Mouse (Mus musculus): ENCODE measurements around the gene Gm16181. TPM values are rescaled to one million over a fixed set of nuclear protein-coding genes. Genes with fewer than 3 reads are reported as not detected.

Gm16181 gene
- total and polyA plus RNA-seq, 2 experiments from 2014 or later, result not detected

GRCm38 (mm10) chr17:35218516-35219193 lies 2.0 kb upstream of the Gm16181 start:
- Histone ChIP-seq H3K4me2 (ENCODE audit: low read depth) (no peak overlapping the region), H3K9me3 (ENCODE audit: low read length) (no peaks in the 10 kb centered on the region), H3K4me1 (ENCODE audit: insufficient read depth) (no peaks in the 10 kb centered on the region), H3K27ac (ENCODE audit: low read depth, low read length) (no peak overlapping the region), H3K27me3 (ENCODE audit: insufficient read depth, low read length) (no peaks in the 10 kb centered on the region), H3K4me3 (ENCODE audit: low read depth, low read length) (no peak overlapping the region), H3K9ac (no peak overlapping the region), H3K36me3 (ENCODE audit: insufficient read depth) (peaks cover 19% of the 10 kb centered on the region)
- DNase-seq, result no peak
- no peak for ATAC-seq
- TF ChIP-seq CTCF (IDR thresholded peaks at IDR 0.05; ENCODE audit: low read depth), result no peak
- 82% methylated on average over 18 of the region's 18 CpGs for WGBS

- Histone ChIP-seq H3K36me3 (ENCODE audit: insufficient read depth) (peaks cover 19% of the 10 kb centered on the region), H3K27ac (ENCODE audit: low read depth, low read length) (no peak overlapping the region), H3K4me2 (ENCODE audit: low read depth) (no peak overlapping the region), H3K27me3 (ENCODE audit: insufficient read depth, low read length) (no peaks in the 10 kb centered on the region), H3K4me1 (ENCODE audit: insufficient read depth) (no peaks in the 10 kb centered on the region), H3K4me3 (ENCODE audit: low read depth, low read length) (no peak overlapping the region), H3K9ac (no peak overlapping the region), H3K9me3 (ENCODE audit: low read length) (no peaks in the 10 kb centered on the region)
- no peak for TF ChIP-seq CTCF (IDR thresholded peaks at IDR 0.05; ENCODE audit: low read depth)
- no peak for DNase-seq
- ATAC-seq, result no peak
- WGBS, result 91% methylated on average over 6 of the region's 6 CpGs
These were observed 1.0 kb upstream of the Gm16181 start for GRCm38 (mm10) chr17:35219601-35220041.

DNA sequence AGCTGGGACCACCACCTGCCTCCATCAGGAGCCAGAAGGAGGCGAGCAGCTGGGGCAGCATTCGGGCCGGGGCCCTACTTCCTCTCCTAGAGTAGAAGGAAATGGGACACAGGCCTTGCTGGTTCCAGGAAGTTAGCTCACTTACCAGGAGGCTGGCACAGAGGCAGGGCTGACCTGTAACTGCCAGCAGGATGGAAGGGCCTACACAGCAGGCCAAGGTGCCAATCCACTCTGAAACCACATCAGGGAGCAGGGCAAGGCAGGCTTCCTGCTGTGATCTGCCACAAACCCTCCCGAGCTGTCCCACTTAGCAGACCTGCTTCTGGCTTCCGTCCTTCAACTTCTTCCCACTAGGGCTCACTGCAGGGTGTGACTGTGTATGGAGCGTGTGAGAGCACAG lies 1.7 kb downstream of the Gm16181 start:
- ATAC-seq (no peak), DNase-seq (no peak)
- Histone ChIP-seq H3K36me3 (ENCODE audit: insufficient read depth) (peaks cover 28% of the 10 kb centered on the region), H3K9me3 (ENCODE audit: low read length) (no peaks in the 10 kb centered on the region), H3K27me3 (ENCODE audit: insufficient read depth, low read length) (no peaks in the 10 kb centered on the region), H3K27ac (ENCODE audit: low read depth, low read length) (no peak overlapping the region), H3K4me2 (ENCODE audit: low read depth) (no peak overlapping the region), H3K9ac (no peak overlapping the region), H3K4me1 (ENCODE audit: insufficient read depth) (no peaks in the 10 kb centered on the region), H3K4me3 (ENCODE audit: low read depth, low read length) (no peak overlapping the region)
- TF ChIP-seq CTCF (IDR thresholded peaks at IDR 0.05; ENCODE audit: low read depth), result no peak
- 81% methylated on average over 6 of the region's 6 CpGs for WGBS

GRCm38 (mm10) chr17:35224641-35225040 lies 4.0 kb downstream of the Gm16181 start:
- H3K27ac ChIP-seq (ENCODE audit: low read depth, low read length), result no peak overlapping the region
- no peaks in the 10 kb centered on the region for H3K27me3 ChIP-seq (ENCODE audit: insufficient read depth, low read length)
- no peak overlapping the region for H3K4me2 ChIP-seq (ENCODE audit: low read depth)
- no peak for ATAC-seq
- TF ChIP-seq CTCF (IDR thresholded peaks at IDR 0.05; ENCODE audit: low read depth), result no peak
- DNase-seq, result no peak
- H3K36me3 ChIP-seq (ENCODE audit: insufficient read depth), result peaks cover 39% of the 10 kb centered on the region
- no peak overlapping the region for H3K4me3 ChIP-seq (ENCODE audit: low read depth, low read length)
- no peaks in the 10 kb centered on the region for H3K9me3 ChIP-seq (ENCODE audit: low read length)
- no peaks in the 10 kb centered on the region for H3K4me1 ChIP-seq (ENCODE audit: insufficient read depth)
- 95% methylated on average over 4 of the region's 4 CpGs for WGBS
- H3K9ac ChIP-seq, result no peak overlapping the region

- H3K4me2 ChIP-seq (ENCODE audit: low read depth), result no peak overlapping the region
- TF ChIP-seq CTCF (IDR thresholded peaks at IDR 0.05; ENCODE audit: low read depth), result no peak
- H3K27ac ChIP-seq (ENCODE audit: low read depth, low read length), result no peak overlapping the region
- no peak overlapping the region for H3K4me3 ChIP-seq (ENCODE audit: low read depth, low read length)
- no peaks in the 10 kb centered on the region for H3K9me3 ChIP-seq (ENCODE audit: low read length)
- H3K9ac ChIP-seq, result no peak overlapping the region
- H3K4me1 ChIP-seq (ENCODE audit: insufficient read depth), result no peaks in the 10 kb centered on the region
- no peak for DNase-seq
- H3K27me3 ChIP-seq (ENCODE audit: insufficient read depth, low read length), result no peaks in the 10 kb centered on the region
- H3K36me3 ChIP-seq (ENCODE audit: insufficient read depth), result peaks cover 37% of the 10 kb centered on the region
- no peak for ATAC-seq
- WGBS, result 94% methylated on average over 5 of the region's 5 CpGs
These were observed 4.8 kb downstream of the Gm16181 start for GRCm38 (mm10) chr17:35225456-35225855.

DNA sequence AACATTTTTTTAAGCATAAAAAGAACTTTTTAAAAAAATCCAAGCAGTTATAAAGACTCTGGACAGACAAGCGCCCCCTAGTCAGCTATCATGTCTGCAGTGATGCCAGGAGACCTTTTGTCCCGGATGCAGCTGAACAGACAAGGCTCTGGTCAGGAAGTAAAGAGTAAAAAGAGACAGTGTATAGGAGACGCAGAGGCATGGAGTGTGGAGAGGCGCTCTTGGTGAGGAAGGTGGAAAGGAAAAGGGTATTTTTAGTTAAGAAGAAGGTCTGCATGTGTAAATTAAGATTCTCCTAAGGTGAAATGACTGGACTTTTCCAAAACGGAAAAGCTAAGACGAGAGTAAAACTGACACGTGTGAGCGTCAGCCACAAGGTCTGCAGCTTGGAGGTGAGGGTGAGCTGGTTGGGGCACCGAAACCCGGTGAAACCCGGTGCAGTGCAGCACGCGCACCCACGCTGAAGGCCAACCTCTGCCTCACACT lies 6.0 kb downstream of the Gm16181 start:
- H3K27ac ChIP-seq (ENCODE audit: low read depth, low read length), result no peak overlapping the region
- no peaks in the 10 kb centered on the region for H3K27me3 ChIP-seq (ENCODE audit: insufficient read depth, low read length)
- no peak for ATAC-seq
- H3K4me2 ChIP-seq (ENCODE audit: low read depth), result no peak overlapping the region
- H3K9ac ChIP-seq, result no peak overlapping the region
- no peaks in the 10 kb centered on the region for H3K4me1 ChIP-seq (ENCODE audit: insufficient read depth)
- no peaks in the 10 kb centered on the region for H3K9me3 ChIP-seq (ENCODE audit: low read length)
- no peak for DNase-seq
- no peak overlapping the region for H3K4me3 ChIP-seq (ENCODE audit: low read depth, low read length)
- TF ChIP-seq CTCF (IDR thresholded peaks at IDR 0.05; ENCODE audit: low read depth), result no peak
- 90% methylated on average over 14 of the region's 14 CpGs for WGBS
- H3K36me3 ChIP-seq (ENCODE audit: insufficient read depth), result peaks cover 42% of the 10 kb centered on the region

DNA sequence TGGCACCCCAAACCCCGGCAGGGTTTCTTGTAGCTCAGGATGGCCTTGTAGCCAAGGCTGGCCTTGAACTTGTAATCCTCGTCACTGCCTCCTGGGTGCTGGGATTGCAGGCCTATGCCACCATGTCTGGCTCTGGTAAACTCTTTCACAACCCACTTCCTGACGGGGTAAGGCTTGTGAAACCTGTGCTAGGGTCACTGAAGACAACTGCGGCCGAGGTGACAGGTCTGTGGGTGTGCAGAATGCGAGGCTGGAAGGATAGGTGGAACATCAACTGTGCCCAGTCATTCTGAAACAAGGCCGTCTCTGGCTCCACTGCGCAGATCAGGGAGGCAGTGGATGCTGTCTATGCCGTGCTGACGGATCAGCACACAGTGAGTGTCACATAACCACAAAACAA lies 10.4 kb downstream of the Gm16181 start:
- Histone ChIP-seq H3K27ac (ENCODE audit: low read depth, low read length) (no peak overlapping the region), H3K4me1 (ENCODE audit: insufficient read depth) (peaks cover 5% of the 10 kb centered on the region; the same call in 1 of the 2 replicates), H3K9ac (no peak overlapping the region), H3K4me3 (ENCODE audit: low read depth, low read length) (no peak overlapping the region), H3K4me2 (ENCODE audit: low read depth) (no peak overlapping the region), H3K36me3 (ENCODE audit: insufficient read depth) (peaks cover 32% of the 10 kb centered on the region), H3K27me3 (ENCODE audit: insufficient read depth, low read length) (no peaks in the 10 kb centered on the region), H3K9me3 (ENCODE audit: low read length) (no peaks in the 10 kb centered on the region)
- TF ChIP-seq CTCF (IDR thresholded peaks at IDR 0.05; ENCODE audit: low read depth), result no peak
- no peak for ATAC-seq
- WGBS, result 92% methylated on average over 10 of the region's 10 CpGs
- DNase-seq, result no peak

All from forebrain, postnatal 0 days (tissue).